Mouse (Mus musculus): ENCODE measurements around the gene Ctxn1.

DNA sequence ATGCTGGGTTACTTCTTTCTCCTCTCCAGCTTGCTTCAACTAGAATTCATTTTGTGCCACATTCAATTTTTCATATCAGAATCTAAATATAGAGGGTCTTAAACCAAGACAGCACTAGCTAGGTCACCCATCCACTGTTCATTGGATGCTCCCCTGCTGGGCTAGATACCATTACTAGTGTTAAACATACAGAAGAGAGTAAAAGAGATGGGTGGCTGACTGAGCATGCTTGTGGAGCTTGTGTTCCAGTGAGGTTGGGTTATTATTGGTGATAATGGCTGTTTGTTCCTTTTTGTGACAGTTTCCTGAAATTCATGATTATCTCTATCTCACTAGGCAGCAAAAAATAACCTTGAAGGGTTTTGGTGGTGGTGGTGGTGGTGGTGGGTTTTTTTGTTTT lies 37.0 kb downstream of the Ctxn1 start:
- TF ChIP-seq CTCF (IDR thresholded peaks at IDR 0.05 in 2 of 3, conservative IDR thresholded peaks at IDR 0.05 in 1 of 3; ENCODE audit: control insufficient read depth in 1 of 3, insufficient read depth in 1 of 3, low read depth in 2 of 3, low read length in 3 of 3, poor library complexity in 1 of 3, severe bottlenecking in 1 of 3) (no peak), ETS1 (IDR thresholded peaks at IDR 0.05; ENCODE audit: low read depth, low read length) (no peak)

All from MEL (cell line).